Mouse (Mus musculus) heart, postnatal 0 days (tissue): ENCODE measurements around the gene Map2k5. TPM values are rescaled to one million over a fixed set of nuclear protein-coding genes. Genes with fewer than 3 reads are reported as not detected.
A peak's percentile ranks its signal among the peaks of the same experiment; 100 is the strongest.

ENCODE experiments used
- ATAC-seq: fragments of 200-750 bp; cut with Nextera tagmentation; 2 replicates; pipeline ENCODE4 v1.8.0; 2017; ENCODE audit warnings: low read depth, moderate number of reproducible peaks, moderate library complexity; ENCODE audit not compliant: insufficient read depth
- DNase-seq: peaks from one replicate; pipeline ENCODE4 v3.0.0-alpha.2; 2016; ENCODE audit warnings: low spot score
- H3K27ac ChIP-seq: fragments of 300-500 bp; sonication (generic); 2 replicates; pipeline ENCODE4 v1.5.1; 2014; ENCODE audit warnings: low read depth, mild to moderate bottlenecking
- H3K27me3 ChIP-seq: fragments of 300-500 bp; sonication (generic); 2 replicates; pipeline ENCODE4 v1.6.1; 2014; ENCODE audit warnings: low read length, mixed read lengths; ENCODE audit not compliant: control insufficient read depth, insufficient read depth
- H3K36me3 ChIP-seq: fragments of 300-500 bp; sonication (generic); replicated peaks from 2 replicates; pipeline ENCODE4 v1.6.1; 2014; ENCODE audit warnings: low read length, mixed read lengths; ENCODE audit not compliant: control insufficient read depth, insufficient read depth
- H3K4me1 ChIP-seq: fragments of 300-500 bp; sonication (generic); 2 replicates; pipeline ENCODE4 v1.6.1; 2014; ENCODE audit warnings: antibody characterized with exemption; ENCODE audit not compliant: control insufficient read depth, insufficient read depth
- H3K4me2 ChIP-seq: fragments of 300-500 bp; sonication (generic); 2 replicates; pipeline ENCODE4 v1.6.1; 2014; ENCODE audit warnings: low read depth, mild to moderate bottlenecking, low read length, moderate library complexity
- H3K4me3 ChIP-seq: fragments of 300-500 bp; sonication (generic); 2 replicates; pipeline ENCODE4 v1.5.1; 2014; ENCODE audit warnings: low read depth, low read length
- H3K9ac ChIP-seq: fragments of 300-500 bp; sonication (generic); replicated peaks from 2 replicates; pipeline ENCODE4 v1.6.1; 2014; ENCODE audit warnings: low read depth, low read length, mixed read lengths
- H3K9me3 ChIP-seq: fragments of 300-500 bp; sonication (generic); replicated peaks from 2 replicates; pipeline ENCODE4 v1.6.1; 2016; ENCODE audit warnings: low read length; ENCODE audit not compliant: control insufficient read depth
- CTCF ChIP-seq: IDR thresholded peaks from 2 replicates; pipeline ENCODE4 v1.5.1; 2016; ENCODE audit warnings: antibody characterized with exemption, control low read depth, low read depth
- EP300 ChIP-seq: IDR thresholded peaks from 2 replicates; pipeline ENCODE4 v1.6.1; 2016; ENCODE audit warnings: antibody characterized with exemption, low read depth
- WGBS: fragments of 180-500 bp; shearing (Covaris S2); extraction: QIAGEN DNeasy Blood & Tissue Kit; methylation state at CpG from one replicate; pipeline ENCODE4 v1.1.7; 2014; 5-methylcytosine and 5-hydroxymethylcytosine counted together
- polyA plus RNA-seq: library from polyadenylated mRNA; unstranded; fragments of >200 nt; fragmentation: Nextera tagmentation; extraction: Ambion mirVana; gene quantifications from 2 replicates; pipeline ENCODE4 v1.2.1, GENCODE M21; 2015
- total RNA-seq: library from RNA; depleted of rRNA; stranded (reverse); fragments of >200 nt; gene quantifications from 2 replicates; pipeline ENCODE4 v1.2.3, GENCODE M21; 2014; ENCODE audit warnings: low replicate concordance

Map2k5 gene
- total and polyA plus RNA-seq, 2 experiments from 2014 or later: 22.6 to 33.9 TPM

GRCm38 (mm10) chr9:63146126-63146855 lies 231.4 kb downstream of the Map2k5 start:
- H3K9ac ChIP-seq: no peak overlapping the region
- peaks cover 20% of the 10 kb centered on the region for H3K4me1 ChIP-seq
- H3K27ac ChIP-seq: no peak overlapping the region

GRCm38 (mm10) chr9:63145249-63146125 lies 232.2 kb downstream of the Map2k5 start:
- H3K4me3 ChIP-seq: peak overlapping the region; percentile 39
- ATAC-seq: no peak
- 1% methylated on average over 70 of the region's 73 CpGs for WGBS

More at GRCm38 (mm10) chr9:63146126-63146855, 231.4 kb downstream of the Map2k5 start:
- Histone ChIP-seq H3K27me3 (peaks cover 100% of the 10 kb centered on the region), H3K36me3 (no peaks in the 10 kb centered on the region), H3K4me3 (peak overlapping the region; percentile 39), H3K9me3 (no peaks in the 10 kb centered on the region), H3K4me2 (peak overlapping the region; percentile 55)
- TF ChIP-seq EP300 (no peak), CTCF (no peak)
- ATAC-seq: no peak
- no peak for DNase-seq
- WGBS: 1% methylated on average over 45 of the region's 46 CpGs

DNA sequence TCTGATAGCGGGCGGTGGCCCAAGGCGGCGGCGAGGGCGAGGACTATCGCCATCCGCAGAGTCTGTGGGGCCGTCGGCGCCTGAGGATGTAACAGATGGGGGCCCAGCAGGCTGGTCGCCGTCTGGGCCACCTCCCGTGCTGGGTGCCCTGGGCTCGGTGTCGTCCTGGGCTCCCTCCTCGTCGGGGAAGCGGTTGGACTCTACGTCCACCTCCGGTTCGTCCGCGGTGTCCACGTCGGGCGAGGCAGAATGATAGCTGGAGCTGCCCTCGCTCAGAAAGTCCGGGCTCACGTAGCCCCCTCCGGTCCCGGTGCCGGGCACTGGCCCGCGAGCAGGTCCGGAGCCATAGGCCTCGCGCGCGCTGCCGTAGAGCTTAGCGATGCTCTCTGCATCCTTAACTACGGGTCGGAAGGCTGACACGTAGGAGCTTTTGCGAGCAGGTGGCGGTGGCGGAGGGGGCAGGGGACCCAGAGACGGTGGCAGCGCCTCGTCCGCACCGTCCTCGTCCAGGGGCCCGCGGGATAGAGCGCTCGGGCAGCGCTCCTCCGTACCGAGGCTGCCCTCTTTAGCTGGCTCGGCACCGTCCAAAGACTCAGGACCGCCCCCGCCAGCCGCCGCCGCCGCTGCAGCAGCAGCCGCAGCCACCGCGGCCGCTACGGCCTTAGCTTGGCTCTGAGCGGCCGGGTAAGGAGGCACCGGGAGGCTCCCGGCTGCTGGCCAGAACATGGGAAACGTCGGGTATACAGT lies 233.0 kb downstream of the Map2k5 start:
- WGBS: 1% methylated on average over 66 of the region's 80 CpGs
- H3K9me3 ChIP-seq: no peaks in the 10 kb centered on the region
- ATAC-seq (no peak), DNase-seq (no peak)
- H3K27ac ChIP-seq: no peak overlapping the region
- peaks cover 20% of the 10 kb centered on the region for H3K4me1 ChIP-seq
- peak overlapping the region; percentile 55 for H3K4me2 ChIP-seq
- peaks cover 100% of the 10 kb centered on the region for H3K27me3 ChIP-seq
- TF ChIP-seq CTCF (no peak), EP300 (no peak)
- peak overlapping the region; percentile 39 for H3K4me3 ChIP-seq
- no peak overlapping the region for H3K9ac ChIP-seq
- no peaks in the 10 kb centered on the region for H3K36me3 ChIP-seq

More at GRCm38 (mm10) chr9:63145249-63146125, 232.2 kb downstream of the Map2k5 start:
- Histone ChIP-seq H3K9me3 (no peaks in the 10 kb centered on the region), H3K4me1 (peaks cover 20% of the 10 kb centered on the region), H3K27ac (no peak overlapping the region), H3K36me3 (no peaks in the 10 kb centered on the region), H3K9ac (no peak overlapping the region), H3K4me2 (peak overlapping the region; percentile 55), H3K27me3 (peaks cover 100% of the 10 kb centered on the region)
- TF ChIP-seq EP300 (no peak), CTCF (no peak)
- no peak for DNase-seq

GRCm38 (mm10) chr9:63143641-63144501 lies 233.8 kb downstream of the Map2k5 start:
- H3K27ac ChIP-seq: no peak overlapping the region
- TF ChIP-seq CTCF (no peak), EP300 (no peak)
- no peaks in the 10 kb centered on the region for H3K9me3 ChIP-seq
- H3K4me3 ChIP-seq: peak overlapping the region; percentile 39
- H3K36me3 ChIP-seq: no peaks in the 10 kb centered on the region
- no peak overlapping the region for H3K9ac ChIP-seq
- 3% methylated on average over 47 of the region's 47 CpGs for WGBS
- H3K4me2 ChIP-seq: peak overlapping the region; percentile 9; the same call in 1 of the 2 replicates
- ATAC-seq: no peak
- H3K27me3 ChIP-seq: peaks cover 100% of the 10 kb centered on the region
- H3K4me1 ChIP-seq: peaks cover 14% of the 10 kb centered on the region
- DNase-seq: no peak
